Mouse (Mus musculus) ovary, postnatal 36 days (tissue): Measurements from ENCODE around the gene Erp27.
"Not testable (repeated sequence)": the region's sequence is repeated elsewhere in the genome, so short reads cannot be mapped to it uniquely, and the experiment has no call there.

ENCODE experiments used
- DNase-seq: peaks from one replicate; pipeline ENCODE4 v3.0.0; 2022; ENCODE audit warnings: low spot score, mixed read lengths

Erp27 gene

DNA sequence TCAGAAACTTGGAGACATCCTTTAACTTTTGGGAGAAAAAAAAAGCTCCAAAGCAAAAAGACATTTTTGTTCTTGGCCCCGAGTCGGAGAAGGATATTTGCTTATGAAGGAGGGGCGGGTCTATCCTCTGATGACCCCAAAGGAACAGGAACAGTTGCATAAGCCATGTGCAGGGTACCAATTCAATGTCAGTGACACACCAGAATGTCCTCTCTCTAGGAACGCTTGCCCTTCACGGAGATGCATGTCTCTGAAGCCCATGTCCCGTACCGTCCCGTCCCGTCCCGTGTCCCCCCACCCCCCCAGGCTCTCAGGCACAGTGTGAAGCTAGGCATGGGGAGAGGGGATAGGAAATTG lies 15.1 kb downstream of the Erp27 start:
- no peak for DNase-seq

DNA sequence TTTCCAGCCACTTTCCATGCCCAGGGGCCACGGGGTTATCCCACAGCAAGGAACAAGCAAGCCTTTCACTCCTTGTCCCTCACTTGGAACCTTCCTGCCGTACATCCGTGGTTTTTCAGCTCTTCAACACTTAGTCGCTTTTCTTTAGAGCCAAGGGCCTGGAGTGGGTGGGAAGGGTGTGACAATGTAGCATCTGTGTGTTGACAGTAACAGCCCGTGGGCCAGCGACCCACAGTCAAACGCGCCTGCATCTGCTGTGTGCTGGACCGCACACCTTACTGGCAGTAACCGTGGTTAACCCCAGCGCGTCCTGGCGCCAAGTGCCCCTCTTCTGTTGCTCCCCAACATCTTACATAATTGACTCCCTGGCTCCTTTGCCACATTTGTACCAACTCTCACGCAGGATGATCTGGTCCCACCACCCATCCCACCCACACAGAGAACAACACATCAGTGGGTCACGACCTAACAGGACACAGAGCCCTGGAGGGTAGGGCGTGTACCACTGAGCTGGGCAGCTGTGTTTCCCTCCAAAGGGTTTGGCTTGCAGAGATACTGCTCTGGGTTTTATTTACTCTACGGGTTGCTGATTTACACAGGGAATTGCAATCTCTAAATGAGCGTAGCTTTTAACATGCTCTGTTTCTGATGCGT lies 15.6 kb downstream of the Erp27 start:
- no peak for DNase-seq

DNA sequence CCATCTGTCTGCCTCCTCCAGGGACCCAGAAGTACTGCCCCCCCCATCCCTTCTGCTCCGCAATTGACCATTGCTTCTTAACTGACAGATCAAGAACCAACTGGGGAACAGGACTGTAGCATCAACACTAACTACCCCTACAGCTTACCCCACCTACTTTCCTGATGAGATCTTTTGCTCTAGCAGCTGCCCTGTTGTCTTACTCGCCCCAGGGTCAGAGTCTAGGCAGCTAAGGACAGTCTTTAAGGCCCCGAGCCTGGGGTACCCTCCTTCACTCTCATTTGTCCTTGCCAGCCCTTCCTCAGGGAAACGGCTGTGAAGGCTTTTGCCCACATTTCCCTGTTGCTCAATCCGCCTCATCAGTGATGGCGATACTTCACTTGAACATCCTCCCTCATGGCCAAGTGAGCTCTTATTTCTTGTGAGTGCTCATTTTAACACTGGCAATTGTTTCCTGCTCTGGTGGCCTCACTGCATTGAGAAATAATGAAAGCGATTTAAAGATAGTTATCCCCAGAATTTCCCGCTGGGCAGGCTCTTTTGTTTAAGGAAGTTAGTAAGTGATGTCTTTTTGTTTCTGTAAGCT lies 18.0 kb downstream of the Erp27 start:
- DNase-seq: no peak

DNA sequence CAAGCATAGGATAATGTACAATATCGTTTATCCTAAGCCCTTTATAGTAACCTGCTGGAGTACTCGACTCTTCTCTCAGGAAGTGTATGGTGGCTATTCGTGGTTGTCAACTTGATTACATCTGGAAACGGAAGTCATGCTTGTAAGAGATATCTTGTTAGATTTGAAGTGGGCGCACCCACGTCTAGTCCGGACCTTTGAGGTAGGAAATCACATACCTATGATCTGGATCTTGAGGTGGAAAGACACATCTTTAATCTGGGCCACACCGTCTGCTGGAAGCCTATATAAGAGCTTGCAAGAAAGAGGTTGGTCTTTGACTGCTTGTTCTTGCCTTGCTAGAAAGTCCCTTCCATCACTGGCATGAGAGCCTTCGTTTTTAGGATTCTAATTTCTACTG lies 19.5 kb downstream of the Erp27 start:
- DNase-seq: no peak

DNA sequence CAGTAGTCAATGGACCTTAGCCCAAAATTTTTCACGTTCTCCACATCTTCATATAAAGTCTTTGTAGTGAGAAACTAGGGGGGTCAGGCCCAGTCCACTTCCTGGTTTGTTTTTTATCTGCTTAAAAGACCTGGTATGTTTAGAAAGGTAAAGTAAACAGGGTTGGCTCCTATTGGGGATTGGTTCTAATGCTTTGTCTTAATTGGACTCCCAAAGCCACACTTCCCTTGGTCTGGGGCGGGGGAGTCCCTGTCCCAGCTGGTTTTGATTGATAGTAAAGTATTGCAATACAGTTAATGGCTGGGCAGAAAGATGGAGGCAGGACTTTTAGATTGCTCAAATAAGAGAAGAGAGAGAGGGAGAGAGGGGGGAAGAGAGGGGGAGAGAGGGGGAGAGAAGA lies 21.0 kb downstream of the Erp27 start:
- DNase-seq: no peak

DNA sequence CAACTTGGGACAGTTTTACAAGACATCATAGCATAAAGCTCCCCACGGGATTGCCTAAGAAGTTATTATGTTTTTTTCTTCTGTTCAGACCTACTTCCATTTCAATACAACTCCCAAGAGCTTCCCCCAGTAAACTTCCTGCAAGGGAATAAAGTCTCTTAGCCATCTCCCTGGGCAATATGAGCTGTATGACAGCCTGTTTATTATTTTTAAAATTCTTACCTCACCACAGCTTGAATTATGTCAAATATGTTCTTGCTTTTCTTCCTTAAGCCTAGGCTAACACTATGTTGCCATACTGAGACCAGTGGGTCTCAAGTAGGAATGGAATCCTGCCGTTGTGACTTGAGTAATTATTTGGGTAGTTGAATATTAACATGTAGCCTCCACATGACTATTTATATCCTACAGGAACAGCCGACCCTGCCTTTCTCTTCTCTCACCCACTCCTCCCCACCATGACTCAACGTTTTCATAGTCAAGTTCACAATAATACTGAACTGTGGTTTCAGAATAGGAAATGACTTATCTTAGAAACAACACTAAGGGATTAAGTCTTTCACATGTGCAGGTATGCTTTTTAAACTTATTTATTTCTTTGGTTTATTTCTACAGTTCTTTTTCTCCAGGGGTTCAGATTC lies 21.5 kb downstream of the Erp27 start:
- DNase-seq: no peak

DNA sequence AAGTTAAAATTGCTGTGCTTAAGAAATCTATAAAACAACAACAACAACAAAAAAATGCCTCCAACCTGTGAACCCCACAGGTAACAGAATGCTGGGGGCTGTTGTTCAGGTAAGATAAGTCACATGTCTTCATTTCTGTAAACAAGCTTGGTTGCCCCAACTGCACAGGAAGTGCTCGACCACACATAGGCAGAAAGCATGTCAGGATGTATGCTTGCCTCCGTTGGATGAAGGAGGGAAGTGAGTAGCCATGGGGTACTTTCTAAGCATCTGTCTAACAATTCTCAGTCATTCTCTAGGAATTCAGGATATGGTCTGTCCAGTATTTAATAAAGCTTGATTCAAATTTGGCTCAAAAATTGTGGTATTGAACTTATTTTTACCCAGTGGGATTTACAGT lies 23.0 kb downstream of the Erp27 start:
- no peak for DNase-seq

DNA sequence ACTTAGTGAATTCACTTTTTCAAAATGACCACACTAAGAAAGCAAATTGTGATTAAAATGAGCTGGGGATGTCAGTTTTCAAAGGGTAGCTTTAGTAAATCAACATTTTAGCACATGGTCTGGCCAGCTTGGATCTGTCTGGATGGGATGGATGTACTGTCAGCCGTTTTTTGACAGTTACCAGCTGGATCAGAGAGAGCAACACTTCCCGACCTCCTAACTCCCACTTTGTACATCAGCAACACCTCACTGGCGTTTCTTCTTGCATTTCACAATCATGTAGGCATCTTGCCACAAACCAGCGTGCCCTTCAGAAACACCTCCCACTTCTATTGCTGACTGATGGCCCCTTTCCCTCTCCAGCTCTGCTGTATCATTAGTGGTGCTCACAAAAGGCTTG lies 23.8 kb downstream of the Erp27 start:
- no peak for DNase-seq

DNA sequence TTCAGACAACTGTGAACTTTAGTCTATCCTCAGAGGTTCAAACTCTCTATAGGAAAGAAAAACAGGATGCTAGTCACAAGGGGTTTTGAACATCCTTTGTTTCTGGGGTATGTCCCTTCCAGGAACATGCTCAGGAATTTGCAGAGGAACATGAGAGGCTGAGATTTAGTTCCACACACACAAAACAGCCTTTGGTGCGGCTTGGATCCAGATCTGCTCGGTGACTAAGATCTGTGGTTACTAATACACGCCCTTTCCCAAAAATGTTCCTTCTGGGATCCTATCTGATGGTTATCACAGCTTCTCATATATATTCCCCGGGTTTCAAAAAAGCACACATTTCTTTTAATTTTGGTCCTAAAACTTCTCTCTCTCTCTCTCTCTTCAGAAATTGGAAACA lies 24.2 kb downstream of the Erp27 start:
- no peak for DNase-seq

DNA sequence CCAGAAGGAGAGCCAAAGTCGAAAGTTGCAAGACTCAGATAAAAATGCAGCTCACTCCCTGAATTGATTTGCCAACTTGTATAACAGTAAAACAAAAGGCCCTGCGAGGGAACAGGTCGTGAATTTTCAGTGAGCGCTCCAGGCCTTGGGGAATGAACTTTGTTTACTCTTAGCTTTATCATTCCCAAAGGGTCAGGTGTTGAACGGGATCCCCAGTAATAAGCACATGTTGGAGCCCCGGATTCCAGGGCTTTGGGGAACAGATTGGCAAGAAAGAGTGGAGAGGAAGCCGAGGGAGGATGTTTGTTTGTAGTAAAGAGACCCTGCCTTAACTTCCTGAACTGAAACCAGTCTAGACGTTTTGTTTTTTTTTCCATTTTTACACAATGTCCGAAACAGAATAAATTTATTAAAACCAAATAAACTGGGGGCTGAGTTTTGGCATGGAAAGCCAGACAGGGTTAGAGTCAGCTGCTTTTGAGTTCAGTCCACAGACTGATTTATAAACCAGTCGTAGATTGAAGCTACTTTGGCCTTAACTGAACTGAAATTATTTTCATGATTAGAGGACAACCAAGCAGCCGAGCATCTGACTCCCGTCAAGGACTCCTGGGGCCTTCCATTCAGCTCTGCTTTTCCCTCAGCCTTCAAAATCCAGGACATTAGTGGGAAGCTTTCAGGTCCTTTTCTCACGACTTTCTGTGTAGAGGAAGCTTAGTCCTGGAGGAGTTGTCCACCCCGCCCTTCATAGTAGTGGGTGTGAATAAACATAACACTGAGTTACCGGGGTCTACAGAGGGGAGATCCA lies 27.2 kb downstream of the Erp27 start:
- DNase-seq: no peak

DNA sequence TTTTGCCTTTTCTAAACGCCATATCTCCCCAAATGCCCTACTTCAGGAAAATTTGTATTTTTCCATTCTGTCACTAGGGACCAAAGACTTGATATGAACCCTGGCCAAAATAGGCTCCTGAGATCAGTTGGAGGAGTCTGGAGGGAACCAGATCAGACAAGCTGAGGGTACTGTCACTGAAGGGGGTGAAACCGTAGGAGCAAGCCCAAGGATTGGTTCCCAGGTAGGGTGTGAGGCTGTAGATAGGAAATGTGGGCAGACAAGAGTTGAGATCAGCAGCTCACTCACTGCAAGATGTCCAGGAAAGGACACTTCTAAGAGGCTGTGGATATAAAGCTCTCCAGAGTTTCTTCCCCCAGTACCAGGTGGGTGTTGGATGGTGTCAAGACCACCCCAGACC lies 30.0 kb downstream of the Erp27 start:
- DNase-seq: no peak

DNA sequence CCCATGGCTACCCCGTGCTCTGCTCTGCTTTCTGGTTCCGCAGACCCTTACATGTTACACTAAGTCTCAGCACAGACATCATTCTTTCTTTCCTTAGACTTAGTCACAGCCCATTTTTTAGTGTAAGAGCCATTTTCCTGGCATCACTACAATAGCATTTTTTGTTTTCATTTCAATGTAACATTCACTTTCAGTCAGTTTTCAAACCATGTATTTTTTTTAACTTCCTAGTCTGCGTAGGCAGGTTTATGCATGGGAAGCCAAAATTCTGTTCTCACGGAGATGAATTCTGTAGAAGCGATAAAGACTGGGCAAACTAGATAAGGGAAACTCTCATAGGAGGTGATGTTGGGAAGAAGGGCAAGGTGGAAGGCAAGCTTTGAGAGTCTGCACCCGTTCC lies 32.4 kb downstream of the Erp27 start:
- DNase-seq: no peak

DNA sequence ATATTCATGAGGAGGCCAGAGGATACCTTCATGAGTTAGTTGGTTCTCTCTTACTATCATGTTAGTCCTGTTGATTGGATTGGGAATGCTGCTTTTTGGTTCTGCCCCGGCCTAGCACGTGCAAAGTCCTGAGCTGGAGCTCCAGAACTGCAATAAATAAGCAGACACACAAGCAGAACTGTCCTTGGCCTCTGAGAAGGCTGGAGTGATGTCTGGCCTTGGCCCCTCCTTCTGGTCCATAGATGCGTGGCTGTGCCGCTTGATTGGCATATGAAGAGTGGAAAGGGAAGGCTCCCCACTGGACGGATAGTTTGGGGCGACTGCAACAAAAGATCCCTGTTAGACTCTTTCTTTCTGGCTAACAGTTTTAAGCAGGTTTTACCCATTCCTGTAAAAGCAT lies 32.9 kb downstream of the Erp27 start:
- no peak for DNase-seq

DNA sequence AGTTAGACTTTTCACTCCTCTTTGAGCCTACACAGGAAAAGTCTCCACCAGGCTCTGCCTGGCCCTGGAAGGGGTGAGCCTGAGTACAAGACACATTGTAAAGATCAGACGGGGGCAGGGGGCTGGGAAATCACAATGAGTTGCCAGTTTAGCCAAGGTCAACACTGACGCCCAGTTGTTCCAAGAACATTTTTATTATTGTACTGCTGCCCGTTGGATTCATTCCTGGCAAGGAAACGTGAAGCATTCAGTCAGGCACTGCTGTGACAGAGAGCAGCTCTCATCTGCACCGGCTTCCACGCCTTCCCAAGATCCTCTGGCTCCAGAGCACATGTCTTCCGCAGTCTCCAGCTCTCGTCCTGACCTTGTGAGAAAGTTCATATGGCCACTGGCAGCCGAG lies 34.1 kb downstream of the Erp27 start:
- peak; percentile 37 for DNase-seq

DNA sequence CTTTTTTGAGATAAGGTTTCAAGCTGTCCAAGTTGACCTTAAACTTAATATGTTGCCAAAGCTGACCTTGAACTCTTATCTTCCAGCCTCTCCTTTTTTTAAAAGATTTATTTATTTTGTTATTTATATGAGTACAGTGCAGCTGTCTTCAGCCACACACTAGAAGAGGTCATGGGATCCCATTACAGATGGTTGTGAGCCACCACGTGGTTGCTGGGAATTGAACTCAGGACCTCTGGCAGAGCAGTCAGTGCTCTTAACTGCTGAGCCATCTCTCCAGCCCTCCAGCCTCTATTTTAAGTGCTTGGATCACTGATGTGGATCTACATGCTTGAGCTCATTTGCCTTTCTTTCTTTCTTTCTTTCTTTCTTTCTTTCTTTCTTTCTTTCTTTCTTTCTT lies 37.2 kb downstream of the Erp27 start:
- not testable (repeated sequence) for DNase-seq

DNA sequence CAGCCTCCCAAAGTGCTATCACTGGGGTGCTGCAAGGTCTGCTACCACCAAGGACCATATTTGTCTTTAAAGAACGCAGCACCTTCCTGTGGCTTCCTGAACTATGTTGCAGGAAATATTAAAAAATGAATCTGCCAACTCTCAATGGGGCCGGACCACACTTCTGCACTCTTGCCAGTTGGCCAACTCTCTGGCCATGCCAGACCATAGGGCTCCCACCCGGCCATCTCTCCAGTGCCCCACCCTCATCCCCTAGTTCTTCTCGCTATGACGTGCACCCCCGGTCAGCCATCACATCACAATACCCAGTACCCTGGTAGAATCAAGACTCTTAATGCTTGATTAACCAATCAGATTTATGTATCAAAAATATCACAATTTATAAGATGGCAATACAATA lies 38.0 kb downstream of the Erp27 start:
- DNase-seq: no peak

DNA sequence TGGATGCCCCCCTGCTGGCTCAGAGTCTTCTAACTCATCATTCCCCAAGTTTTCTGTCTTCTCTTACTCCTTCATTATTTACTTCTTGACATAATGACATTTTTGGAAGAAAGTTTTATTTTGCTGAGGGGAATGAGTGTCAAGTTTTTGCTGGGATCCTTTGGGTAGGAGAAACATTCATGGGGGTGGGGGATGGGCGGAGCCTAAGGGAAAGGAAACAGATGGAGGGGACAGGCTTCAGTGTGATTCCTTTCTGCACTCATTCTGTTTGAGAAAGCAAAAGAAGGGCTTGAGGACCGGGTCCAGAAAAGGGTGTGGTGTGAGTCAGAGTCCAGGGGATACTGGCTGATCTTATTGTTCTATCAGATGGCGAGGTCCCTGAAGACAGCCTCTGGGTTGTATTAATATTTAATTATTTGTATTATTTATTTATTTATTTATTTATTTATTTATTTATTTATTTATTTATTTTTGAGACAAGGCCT lies 38.5 kb downstream of the Erp27 start:
- no peak for DNase-seq

DNA sequence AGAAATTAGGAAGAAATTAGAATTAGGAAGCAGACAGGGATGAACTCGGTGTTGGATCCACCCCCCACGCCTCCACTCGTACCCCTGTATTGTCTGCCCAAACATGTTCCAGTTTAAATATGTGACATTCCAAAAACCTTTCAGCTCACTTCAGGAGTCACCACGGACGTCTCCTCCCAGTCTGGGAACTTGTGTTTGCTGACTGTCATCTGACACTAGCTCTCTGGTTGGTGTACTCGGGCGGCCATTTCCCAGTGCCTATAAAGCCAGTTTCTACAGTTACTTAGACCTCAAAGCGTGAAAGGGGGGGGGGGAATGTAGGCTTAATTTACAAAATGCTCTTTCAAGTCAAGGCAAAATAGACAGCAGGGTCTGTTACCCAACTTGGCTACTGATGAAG lies 40.3 kb downstream of the Erp27 start:
- no peak for DNase-seq

DNA sequence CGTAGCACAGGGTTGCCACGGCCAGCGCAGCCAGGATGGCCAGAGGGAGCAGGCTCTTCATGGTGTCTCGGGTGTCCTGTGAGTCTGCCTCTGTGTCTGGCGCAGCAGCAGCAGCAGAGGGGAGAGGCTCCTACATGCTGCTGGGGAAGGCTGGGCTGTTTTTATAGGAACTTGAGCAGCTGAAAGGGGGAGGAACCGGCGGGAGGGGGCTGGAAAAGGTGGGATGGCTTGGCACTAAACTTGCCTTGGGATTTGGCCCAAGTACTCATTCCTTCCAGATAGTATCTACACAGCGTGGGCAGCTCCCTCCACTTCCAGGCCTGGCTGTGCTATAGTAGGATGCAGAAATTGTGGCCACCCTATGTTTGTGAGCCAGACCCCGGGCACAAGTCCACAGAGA lies 46.3 kb downstream of the Erp27 start, which contains the start of gene Mgp:
TSS of gene Mgp (minus strand) at position 154 of the 400 bp plus-strand sequence.
- peak; percentile 52 for DNase-seq

DNA sequence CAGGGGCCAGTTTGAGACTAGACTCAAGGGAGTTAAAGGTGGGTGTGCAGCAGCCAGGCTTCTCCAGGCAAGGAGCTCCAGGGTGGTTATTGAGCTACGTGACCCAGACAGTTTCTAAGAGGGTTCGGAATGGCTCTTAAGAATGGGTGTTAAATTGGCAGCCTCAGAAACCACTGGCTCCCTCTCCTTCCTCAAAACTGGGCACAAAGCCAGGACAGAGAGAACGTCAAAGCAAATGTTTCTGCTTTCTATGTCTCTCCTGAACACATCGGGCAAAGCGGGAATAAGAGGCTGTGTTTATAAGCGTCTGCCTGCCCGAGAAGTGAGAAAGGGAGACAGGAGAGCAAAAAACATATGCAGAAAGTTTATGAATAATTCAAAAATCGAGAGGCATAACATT lies 47.4 kb downstream of the Erp27 start:
- no peak for DNase-seq

DNA sequence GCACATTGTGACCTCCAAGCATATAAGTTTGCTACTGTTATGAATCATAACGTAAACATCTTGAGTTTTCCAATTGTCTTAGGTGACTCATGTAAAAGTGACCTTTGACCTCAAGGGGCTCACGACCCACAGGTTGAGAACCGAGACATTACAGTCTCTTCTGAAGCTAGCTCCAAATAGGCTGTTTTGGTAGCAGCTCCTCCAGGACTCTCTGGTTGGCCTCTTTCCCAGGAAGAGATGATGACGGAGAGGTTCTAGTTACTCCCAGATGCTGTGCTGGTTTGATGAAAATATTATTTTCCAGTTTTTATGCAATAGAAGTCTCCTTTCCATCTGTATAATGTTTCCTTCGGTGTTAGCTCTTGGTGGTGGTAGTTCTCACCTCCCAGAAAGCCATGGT lies 53.1 kb downstream of the Erp27 start:
- no peak for DNase-seq

DNA sequence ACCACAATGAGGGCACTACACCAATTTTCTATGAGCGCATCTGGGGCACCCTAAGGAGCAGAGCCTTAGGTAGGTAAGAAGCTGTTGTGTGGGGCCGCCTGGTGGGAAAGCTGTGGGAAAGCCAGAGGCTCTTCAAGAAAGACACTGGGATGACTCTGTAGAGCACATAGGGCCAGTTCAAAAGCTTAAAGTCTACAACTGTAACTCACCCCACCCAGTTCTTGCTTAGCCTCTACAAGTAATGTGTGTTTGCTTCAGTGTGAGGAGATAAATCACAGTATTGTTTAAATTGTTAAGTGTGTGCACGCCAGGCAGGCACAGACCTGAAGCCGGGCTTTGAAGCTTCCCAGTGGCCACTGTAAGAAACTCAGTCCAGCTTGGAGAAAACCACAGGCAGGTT lies 55.8 kb downstream of the Erp27 start:
- no peak for DNase-seq

DNA sequence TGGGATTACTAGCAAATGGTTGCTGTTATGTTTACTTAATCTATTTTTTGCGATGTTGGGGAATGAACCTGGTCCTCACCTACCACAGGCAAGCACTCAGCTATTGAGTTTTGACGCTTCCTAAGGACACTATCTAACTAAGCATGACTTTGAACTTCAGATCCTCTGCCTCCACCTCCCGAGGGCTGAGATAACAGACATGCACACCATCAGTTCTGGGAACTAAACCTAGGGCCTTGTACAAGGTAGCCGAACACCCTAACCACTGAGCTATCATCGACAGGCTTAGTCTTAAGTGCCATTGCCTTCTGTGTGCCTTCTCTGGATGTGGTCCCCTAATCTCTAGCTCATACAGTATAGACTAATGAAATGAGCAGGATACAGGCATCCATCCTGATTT lies 56.6 kb downstream of the Erp27 start:
- no peak for DNase-seq
